Mouse (Mus musculus) lung, adult 18-20 months (tissue): ENCODE results near the gene Lamb3.
A peak's percentile ranks its signal among the peaks of the same experiment; 100 is the strongest.

Experiments
- DNase-seq, 2 experiments: peaks; one replicate each; pipeline ENCODE4 v3.0.0; 2022; ENCODE audit warnings: mixed read lengths in 2 of 2

Gene Lamb3

DNA sequence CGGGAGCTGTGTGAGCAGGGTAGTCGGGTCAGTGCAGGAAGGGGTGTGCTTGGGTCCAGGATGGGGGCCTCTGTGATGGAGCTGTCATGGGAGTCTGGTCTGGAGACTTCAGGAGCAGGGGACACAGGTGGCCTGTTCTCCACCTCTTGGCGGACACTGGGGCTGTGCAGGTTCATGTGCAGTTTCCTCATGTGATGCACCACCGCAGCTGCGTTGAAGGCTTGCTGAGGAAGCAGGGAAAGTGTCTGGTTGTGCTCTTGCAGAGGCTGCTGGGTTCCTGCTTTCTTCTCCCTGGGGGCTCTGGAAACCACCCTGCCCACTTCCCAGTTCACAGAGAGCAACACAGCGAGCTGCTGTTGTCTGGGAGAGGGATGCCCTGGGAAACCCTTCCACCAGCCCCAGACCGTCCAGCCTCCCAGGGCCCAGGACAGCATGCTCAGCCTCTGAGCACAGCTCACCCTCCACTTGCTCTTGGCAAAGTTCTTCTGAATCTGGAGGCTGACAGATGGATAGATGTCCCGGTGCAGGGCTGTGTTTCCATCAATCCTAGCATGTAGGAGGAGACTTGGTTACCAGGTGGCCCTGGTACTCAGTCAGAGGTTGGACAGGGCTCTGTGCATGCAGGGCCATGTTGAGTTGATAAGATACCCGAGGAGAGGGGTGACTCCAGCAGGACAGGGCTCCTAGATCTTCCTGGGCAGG lies 140.9 kb downstream of the Lamb3 start:
- no peak for DNase-seq

DNA sequence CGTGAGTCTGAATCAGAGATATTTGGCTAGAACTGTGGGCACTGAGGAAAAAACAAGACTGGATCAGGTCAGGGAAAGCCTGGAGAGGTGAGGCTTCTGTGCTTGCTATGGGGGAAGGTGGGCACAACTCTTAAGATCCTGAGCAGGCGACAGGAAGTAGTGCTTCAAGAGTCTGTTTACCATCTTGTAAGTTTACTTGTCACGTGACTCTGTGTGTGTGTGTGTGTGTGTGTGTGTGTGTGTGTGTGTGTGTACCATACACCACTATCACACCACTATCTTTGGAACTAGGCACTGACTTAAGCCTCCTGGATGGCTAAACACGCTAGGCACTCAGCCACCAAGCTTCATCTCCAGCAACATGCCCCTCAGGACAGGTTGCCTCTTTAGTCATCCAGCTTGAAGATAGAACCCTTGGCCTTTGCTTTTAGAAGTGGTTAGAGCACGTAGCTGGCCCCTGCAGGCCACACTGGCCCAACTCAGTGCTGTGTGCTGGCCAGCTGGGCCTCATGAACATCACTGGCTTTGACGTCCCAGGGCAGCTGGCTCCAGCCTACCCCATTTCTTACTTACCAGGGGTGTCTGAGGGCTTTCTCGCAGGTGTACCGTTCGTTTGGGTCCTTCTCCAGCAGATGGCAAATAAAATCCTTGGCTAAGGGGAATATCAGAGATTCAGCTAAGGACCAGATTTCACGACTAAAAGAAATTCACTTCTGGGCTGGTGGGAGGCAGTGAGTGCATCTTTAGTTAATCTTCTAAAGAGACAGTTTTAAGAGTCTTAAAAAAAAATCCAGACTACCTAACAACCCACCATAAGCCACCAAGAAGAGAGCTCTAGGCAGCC lies 142.4 kb downstream of the Lamb3 start:
- no peak for DNase-seq

DNA sequence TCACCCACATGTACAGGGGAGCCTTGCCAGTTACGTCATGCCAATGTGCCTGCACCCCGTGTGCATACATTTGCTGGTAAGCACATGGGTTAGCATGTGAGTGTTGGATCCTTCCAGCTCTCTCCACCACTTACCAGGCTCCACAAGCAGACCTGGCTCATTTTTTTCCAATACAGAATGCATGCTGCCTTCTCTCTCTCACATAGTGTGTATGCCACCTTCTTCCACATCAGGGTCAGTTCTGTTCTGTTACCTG lies 143.0 kb downstream of the Lamb3 start:
- no peak for DNase-seq

DNA sequence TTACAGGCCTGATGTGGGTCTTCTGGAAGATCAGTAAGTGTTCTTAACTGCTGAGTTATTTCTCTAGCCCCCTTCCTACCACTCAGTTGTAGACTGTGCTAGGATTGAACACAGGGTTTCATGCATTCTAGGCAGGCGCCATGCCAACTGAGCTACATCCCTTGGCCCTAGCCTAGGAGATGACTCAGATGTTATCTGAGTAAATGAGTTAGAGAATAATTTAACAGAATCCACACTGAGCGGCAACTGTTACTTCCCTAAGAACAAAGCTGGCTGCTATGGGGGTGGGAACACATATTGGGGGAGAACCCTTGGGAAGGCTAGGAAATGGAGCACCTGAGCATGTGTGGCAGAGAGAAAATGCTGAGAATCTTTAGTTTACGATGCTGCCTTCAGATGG lies 144.1 kb downstream of the Lamb3 start:
- no peak for DNase-seq

DNA sequence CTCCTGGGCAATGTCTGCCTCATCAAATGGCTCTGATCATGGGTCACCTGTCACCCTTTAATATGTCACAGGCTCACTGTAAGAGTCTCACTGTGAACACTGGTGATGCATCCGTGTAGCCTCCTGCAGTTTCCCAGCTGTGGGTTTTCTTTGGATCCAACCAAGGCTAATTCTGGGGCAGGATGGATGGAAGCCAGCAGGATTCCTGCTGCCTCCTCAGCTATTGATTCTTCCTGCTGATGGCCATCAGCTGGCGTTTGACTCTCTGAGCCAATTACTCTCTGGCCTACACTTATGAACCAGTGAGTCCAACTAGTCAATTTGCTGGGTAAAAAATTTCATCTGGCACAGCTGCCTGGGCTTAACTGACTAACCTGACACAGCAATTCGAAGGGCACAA lies 151.7 kb downstream of the Lamb3 start:
- DNase-seq: peak in 1 of 2 experiments; percentile 34

DNA sequence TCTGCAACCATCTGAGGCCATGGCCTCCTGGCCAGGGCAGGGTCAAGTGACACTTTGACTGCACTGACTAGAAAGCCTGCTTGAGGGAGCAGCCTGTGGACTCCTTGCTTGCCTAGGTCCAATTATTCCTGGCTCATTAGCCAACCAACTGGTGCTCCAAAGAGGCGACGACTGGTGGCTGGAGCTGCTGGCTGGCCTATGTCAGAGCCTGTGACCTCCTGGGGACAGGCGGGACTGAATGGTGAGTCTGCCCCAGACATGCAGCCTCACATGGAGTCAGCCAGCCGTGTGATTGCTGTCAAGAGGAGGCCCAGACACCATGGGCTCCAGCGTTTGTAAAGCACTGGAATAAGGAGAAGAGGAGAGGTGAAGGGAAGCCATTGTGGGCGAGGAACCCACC lies 153.7 kb downstream of the Lamb3 start:
- DNase-seq: no peak

DNA sequence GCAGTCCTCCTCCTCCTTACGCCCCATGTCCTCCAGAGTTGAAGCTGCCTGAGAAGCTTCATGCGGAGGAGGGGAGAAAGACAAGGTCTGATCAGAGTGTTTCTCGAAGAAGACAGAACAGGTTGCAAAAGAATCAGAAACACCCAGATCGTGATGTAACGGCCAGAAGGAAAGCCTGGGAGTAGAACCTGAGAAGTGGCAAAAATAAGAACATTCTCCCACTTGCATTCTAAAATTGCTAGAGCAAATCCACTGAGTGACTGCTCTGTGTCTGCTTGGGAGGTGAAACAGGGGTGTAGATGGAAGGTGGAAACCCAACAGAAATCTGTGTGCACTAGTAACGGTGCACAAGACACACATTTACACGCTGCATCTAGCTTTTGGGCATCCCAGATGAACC lies 154.6 kb downstream of the Lamb3 start:
- no peak for DNase-seq

DNA sequence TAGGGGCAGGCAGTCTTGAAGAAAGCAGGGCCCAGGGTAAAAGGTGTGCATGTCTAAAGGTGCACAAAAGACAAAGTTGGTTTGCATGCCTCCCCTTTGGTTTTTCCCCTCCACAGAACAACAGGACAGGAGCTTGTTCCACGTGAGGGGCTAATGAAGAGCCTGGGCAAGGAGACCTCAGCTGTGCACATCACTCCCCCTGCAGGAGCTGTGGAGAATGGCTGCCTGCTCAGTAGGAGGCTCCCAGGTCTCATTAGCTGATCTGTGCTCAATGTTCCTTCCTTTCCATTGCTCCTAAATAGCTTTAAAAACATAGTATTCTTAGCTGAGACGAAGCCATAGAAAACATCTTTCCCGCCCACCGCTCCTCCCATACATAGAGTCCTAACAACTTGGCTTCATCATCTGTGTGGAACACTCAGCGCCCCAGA lies 156.3 kb downstream of the Lamb3 start:
- peak; percentile 9 to 14 for DNase-seq

DNA sequence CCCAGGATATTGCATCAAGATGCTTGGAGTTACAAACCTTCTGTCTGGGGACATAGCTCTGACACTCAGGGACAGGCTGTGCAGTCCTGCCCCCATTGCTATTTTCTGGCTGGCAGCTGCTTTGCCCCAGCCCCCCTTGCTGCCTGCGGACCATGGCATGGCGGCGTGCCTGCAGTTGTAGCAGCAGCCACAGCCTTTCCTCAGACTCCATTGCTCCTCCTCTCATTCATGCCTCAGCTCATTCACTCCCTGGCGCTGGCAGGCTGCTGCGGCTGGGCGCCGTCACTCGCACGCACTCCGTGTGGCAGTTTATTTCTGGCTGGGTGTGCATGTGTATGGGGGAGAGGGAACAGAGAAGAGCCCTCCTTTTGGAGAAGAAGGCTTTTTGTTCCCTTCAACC lies 160.6 kb downstream of the Lamb3 start:
- DNase-seq: peak; percentile 9 to 45

DNA sequence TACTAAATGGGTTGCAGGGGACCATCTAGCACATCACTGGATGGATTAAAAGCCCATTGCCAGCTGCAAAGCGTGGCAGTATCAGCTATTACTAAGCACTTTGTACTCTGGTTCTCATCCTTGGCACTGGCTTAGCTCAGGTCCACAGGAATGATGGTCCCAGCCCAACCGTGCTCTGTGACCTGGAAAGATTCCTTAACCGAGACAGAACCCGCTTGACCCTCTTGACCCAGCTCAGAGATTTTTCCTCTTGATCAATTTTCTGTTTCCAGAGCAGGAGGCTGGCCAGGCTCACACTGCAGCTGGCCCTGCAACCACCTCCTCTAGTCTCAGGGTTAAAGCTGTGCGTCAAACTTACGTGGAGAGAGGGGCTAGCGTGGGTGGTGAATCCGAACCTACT lies 161.6 kb downstream of the Lamb3 start:
- DNase-seq: no peak

DNA sequence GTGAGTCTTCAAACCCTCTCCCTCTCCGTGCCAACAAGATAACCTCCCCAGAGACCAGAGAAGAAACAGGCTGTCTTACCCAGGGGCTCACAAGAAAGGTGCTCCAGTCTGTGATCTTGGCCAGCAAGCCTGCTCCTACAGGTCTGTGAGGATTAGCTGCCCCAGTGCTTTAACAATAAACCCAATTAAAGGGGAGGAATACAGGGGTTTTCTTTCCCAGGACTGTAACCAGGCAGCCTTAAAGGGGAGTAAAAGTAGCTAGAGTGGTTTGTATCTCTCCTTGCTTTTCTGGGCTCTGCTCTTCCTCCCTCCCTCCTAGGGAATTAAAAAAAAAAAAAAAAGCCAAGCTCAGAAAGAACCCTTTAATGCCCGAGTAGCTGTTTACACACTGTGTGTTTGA lies 162.6 kb downstream of the Lamb3 start, which contains the start of gene Camk1g:
Camk1g (minus strand) TSS at position 203 of the 400 bp plus-strand sequence.
- DNase-seq: no peak

DNA sequence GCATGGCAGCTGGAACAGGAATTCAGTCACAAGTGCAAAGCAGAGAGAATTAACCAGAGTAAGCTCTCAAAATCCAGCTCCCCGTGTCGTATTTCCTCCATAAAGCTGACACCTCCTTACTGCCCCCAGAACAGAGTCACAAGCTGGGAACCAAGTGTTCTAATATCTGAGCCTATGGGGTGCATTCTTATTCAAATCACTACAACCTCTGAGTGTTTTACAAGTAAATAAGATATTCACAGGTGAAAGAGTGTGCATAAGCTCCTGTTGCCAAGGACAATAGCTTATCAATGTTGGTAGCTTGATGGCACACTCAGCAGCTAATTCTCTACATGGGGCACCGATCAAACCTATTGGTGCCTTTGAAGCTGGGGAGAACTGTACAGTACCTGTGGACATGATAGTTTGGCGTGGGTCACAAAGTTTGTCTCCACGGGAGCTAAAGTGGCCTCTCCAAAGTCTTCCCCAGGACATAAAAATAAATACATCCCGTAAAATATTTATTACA lies 166.5 kb downstream of the Lamb3 start:
- no peak for DNase-seq

DNA sequence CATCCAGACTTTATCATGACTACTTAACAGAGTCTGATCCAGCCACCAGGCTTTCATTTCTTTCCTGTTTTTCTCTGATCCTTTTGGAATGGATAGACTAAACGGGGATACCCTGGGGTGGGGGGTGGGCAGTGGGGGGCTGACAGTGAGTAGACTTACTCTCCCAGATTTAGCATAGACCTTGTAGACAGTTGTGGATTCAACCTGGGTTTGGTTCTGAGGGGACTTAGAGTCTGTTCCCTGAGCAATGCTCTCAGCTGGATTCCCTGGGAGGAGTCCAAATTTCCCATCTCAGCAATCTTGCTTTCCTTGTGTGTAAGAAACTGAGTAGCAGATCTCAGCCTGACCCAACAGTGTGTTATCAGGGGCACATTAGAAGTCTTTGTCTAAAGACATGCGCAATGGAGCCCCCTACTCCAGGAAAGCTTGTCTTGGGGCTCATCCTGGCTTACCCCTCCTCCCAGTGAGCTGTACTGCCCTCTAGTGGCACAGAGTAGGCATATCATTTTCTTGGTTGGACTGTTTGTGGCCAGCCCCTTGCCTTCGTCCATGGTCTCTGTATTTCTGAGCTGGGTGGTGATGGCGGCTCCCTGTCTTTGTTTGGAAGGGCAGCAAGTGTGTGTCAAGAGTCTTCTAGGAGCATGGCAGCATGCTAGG lies 169.1 kb downstream of the Lamb3 start:
- DNase-seq: no peak

DNA sequence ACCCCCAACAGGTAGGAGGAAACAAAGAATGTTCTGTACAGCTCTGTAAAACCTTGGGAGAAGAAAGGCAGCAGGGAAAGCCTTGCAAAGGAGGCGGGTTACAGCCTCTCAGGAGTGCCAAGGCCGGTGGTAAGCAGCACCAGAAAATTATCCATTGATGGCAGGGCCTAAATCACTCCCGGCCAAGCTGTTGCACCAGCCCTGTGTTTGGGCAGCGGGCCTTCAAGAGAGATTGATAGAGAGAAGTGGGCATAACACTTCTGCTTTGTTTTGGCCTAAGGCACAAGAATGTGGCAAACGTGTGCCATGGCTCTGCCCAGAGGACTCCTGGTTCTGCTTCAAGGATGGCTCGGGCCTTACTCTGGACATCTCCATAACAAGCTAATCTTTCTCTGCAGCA lies 172.1 kb downstream of the Lamb3 start:
- DNase-seq: no peak

DNA sequence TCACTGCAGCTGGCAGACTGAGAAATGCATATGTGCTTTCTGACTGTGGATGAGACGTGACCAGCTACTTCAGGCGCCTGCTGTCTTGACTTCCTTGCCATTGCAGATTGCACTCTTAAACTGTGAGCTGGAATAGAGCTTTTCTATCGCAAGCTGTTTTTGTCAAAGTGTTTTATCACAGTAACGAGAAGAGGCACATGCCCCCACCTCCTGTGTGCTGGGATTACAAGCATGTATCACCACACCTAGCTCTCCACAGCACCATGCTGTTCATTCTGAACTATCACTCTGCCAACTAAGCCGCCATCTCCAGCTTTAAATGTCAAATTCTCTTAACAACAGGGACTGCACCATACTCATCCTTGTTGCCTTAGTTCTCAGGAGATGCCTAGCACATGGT lies 173.4 kb downstream of the Lamb3 start:
- DNase-seq: no peak

DNA sequence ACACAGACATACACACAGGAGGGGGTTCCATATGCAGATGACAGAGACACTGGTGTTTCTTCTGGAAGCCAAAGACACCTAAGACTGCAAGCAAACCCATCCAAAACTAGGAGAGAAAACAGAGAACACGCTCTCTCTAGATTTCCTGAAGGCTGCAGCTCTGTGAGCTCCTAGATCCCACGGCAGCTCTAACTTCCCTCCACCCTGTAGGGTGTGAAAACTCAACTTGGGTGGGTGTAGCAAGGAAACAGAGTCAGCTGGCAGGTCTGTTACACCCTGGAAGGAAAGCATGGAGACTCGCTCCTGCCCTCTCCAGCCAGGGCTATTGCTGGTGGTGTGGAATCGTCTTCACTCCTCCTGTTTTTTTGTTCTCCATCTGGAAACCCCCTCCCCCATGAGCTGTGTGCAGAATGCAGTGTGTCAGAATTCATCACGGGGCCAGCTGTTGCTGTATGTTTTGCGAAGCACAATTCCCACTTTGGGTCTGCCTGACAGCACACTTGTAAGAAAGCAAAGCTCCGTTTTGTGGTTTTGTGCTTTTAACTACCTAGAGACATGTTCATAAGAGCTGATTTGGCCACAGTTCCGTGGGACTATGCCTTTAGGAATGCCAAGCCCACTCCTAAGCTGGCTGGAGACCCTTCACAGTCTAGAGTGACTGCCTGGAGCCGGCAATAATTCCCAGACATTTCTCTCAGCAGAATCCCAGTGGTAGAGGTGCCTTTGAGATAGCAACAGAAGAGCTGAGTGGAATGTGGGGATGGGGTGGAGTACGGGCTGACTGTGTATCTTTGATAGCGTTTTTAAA lies 174.3 kb downstream of the Lamb3 start:
- no peak for DNase-seq

DNA sequence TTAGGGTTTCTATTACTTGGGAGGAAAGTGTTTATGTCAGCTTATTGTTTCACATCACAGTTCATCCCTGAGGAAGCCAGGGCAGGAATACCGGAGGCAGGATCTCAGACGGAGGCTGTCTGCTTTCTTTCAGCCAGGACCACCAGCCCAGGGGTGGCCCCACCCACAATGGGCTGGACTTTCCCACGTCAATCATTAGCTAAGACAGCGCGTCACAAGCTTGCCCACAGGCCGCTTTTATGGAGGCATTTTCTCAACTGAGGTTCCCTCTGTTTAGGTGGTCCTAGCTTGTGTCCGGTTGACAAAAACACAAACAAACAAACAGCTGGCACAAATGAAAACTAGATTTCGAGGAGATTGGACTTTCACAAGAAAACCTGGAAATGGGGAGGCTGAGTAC lies 174.9 kb downstream of the Lamb3 start:
- DNase-seq: no peak

DNA sequence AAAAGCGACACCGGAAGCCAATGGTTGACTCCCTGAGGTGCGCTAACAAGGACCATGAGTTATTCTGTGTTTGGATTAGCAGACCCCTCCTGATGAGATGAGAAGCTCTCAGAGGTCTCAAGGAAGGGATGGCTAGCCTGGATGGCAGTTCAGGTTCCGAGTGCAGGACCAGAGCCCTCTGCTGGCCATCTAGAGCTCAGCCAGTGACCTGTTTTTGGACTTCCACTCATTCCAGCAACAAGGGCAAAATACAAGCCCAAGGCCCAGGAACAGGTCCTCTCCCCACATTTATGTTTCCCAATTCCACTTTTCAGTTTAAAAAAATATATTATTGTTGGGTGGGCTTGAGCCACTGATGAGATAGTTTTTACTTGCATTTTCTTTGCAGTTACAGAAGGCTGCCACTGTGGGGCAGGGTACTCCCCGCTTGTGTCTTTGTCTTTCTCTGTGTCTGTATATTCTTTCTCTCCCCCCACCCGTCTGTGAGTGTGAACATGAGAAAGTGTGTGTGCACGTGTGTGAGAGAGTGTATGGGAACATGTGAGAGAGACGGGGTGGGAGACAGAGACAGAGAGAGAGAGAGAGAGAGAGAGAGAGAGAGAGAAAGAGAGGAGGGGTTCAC lies 175.5 kb downstream of the Lamb3 start:
- DNase-seq: peak; percentile 13 to 15

DNA sequence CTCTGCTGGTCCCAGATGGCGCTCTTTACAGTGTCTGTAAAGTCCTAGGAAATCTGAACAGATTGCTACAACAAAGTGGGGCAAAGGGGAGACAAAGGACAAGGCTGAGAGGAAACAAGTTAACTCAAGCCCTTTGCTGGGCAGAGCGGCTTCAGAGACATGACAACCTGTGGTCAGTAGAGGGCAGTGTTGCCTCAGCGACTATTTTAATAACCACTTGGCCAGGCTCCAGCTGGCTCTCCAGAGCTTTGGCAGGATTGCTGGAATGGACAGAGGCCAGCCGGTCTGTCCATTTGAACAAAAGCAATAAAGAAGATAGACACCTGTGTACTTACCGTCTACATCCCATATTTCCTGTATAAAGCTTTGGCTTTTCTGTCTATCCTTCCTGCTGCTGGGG lies 178.6 kb downstream of the Lamb3 start:
- peak; percentile 71 to 79 for DNase-seq

DNA sequence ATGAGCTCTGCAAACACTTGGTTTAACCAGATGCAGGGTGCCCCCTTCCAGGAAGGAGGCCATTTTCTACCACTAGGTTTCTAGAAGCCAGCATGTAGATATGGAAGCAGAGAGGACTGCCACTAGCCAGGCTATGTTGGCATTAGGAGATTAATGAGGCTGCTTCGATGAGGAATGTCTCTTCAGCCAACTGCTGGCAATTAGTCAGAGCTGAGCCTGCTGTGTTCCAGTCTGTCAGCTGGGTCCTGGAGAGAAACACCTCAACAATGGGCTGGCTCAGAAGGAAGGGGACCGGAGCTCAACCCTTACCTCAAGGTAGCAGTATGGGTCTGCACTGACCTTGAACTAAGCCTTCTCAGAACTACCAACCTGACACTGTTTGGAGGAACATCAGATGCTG lies 179.7 kb downstream of the Lamb3 start:
- DNase-seq: no peak

DNA sequence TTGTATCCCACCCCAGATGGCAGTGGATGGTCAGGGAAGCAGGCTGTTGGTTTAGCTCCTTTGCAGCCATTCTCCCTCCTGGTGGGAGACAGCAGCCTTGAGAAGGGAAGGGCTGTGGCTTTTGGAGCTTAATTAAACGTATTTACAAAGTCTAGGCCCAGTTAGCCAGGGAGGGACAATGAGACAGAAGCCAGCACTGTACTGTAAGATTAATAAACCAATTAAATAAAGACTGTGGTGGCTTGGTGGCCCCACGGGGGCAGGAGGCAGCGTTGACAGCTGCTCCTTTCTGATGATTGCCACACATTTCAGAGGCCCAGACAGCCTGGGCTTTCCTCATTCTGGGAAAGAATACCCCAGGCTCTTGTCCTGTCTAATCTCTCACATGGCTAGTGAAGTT lies 182.0 kb downstream of the Lamb3 start:
- no peak for DNase-seq

DNA sequence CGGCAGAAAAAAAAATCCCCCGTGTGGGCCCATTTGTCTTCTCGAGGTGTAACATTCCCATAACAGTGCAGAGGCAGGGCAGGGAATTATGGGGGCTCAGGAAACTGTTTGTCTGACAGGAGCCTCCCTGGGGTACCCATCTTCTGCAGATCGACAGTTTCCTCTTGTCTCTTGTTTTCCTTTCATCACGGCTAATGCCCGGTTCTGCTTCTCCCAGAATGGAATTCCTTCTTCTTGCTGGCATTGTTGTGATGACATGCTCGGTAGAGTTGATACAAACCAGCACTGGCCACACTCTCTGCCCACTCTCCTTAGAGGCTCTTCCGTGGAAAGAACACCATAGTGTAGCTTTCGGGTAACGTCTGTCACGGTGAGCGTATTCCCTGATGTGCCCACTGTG lies 182.5 kb downstream of the Lamb3 start:
- DNase-seq: no peak

DNA sequence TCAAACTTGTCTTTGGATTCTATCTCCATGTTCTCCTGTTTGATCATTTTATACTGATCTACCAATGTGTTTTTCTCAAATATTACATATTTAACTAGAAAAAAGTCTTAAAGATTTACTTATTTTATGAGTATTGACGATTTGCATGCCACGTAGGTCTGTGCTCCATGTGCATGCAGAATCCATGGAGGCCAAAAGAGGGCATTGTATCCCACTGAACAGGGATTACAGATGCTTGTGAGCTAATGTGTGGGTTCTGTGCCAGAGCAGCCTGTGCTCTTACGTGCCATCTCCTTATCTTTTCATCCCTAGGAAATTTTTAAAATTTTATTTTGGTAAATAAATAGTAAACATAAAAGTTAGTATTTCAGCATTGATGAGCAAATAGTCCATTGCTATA lies 184.8 kb downstream of the Lamb3 start:
- DNase-seq: no peak
